Mouse (Mus musculus): Measurements from ENCODE around the gene Mettl8. TPM values are rescaled to one million over a fixed set of nuclear protein-coding genes. Genes with fewer than 3 reads are reported as not detected.
A peak's percentile ranks its signal among the peaks of the same experiment; 100 is the strongest.

Gene Mettl8
- polyA plus RNA-seq (2015; fragmentation: Nextera tagmentation; extraction: Ambion mirVana): 15.7 and 16.4 TPM in 2 replicates

GRCm38 (mm10) chr2:71055300-71056114, at the start of gene Mettl8, which contains the start of gene Dcaf17:
Mettl8 (minus strand) TSS chr2:71055583.
Dcaf17 (plus strand) TSS chr2:71055328.
- Histone ChIP-seq H3K27ac (peak within 1 kb of the TSS; percentile 95), H3K9me3 (replicated peaks) (no peaks in the 10 kb centered on the region), H3K4me2 (peak within 1 kb of the TSS; percentile 81), H3K9ac (peak within 1 kb of the TSS; percentile 86), H3K36me3 (ENCODE audit: poor library complexity, severe bottlenecking) (peaks cover 7% of the 10 kb centered on the region), H3K4me1 (peaks cover 21% of the 10 kb centered on the region), H3K27me3 (no peaks in the 10 kb centered on the region), H3K4me3 (peak within 1 kb of the TSS; percentile 82)
- WGBS: under 1% methylated on average over 57 of the region's 57 CpGs
- ATAC-seq: peak; percentile 98

DNA sequence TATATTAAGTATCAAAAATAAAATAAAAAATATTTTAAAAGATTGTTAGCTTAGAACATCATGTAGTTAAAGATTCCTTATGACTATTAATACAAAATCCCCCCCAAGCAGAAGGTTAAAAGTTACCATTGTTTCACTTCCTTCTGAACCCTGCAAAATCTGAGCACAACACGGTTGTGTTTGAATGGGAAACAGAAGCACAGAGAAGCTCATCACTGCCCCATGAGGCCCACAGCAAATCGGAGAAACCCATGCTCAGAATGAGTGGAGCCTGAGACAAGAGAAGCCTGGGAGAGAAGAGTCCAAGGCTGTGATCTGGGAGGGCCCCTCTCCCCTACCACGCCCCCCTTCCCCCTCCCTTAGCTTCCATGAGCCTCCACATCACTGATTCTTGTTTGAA, 49.3 kb upstream of the Mettl8 start:
- no peaks in the 10 kb centered on the region for H3K9me3 ChIP-seq (replicated peaks)

GRCm38 (mm10) chr2:71103292-71103680, 47.9 kb upstream of the Mettl8 start:
- Histone ChIP-seq H3K4me1 (no peaks in the 10 kb centered on the region), H3K9me3 (replicated peaks) (no peaks in the 10 kb centered on the region), H3K36me3 (ENCODE audit: poor library complexity, severe bottlenecking) (peaks cover 19% of the 10 kb centered on the region), H3K4me2 (no peak overlapping the region), H3K27ac (no peak overlapping the region), H3K9ac (no peak overlapping the region), H3K4me3 (no peak overlapping the region), H3K27me3 (no peaks in the 10 kb centered on the region)
- WGBS: 89% methylated on average over 4 of the region's 4 CpGs
- ATAC-seq: no peak

More for the DNA sequence above, 49.3 kb upstream of the Mettl8 start:
- no peak overlapping the region for H3K27ac ChIP-seq
- 69% methylated on average over 3 of the region's 3 CpGs for WGBS
- peaks cover 13% of the 10 kb centered on the region for H3K36me3 ChIP-seq (ENCODE audit: poor library complexity, severe bottlenecking)
- no peak overlapping the region for H3K4me3 ChIP-seq
- no peak overlapping the region for H3K4me2 ChIP-seq
- H3K9ac ChIP-seq: no peak overlapping the region
- no peaks in the 10 kb centered on the region for H3K27me3 ChIP-seq
- no peak for ATAC-seq
- no peaks in the 10 kb centered on the region for H3K4me1 ChIP-seq

DNA sequence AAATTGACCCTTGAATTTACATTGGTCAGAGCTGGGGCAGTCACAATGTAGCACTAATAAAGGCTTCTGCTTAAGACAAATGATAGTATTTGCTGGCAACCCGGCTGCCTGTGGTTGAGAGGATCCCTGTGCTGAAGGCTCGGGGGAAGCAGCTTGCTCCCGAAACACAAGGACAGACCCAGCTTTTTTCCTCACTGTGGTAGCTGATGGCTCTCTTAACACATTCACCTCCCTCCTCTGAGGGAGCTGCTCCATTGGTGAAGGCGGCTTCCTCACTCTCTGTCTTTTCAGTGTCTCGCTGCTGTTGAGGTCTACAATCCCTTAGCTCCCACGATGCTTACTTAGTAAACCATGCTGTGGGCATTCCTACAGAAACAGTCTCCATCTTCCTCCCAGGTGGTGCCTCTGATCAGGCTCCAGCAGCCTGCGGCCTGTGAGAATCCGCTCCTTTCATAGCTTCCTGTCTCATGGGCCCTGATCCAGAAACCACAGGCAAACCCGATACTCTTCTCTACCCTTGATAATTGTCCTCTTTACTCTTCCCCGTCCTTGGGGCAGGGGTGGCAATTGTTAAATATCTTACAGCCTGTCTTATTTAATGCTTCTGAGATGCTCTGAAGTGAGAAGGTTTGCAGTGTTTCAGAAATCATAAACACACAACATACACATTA, 47.4 kb upstream of the Mettl8 start:
- Histone ChIP-seq H3K4me2 (no peak overlapping the region), H3K27me3 (no peaks in the 10 kb centered on the region), H3K9me3 (replicated peaks) (no peaks in the 10 kb centered on the region), H3K4me3 (no peak overlapping the region), H3K4me1 (no peaks in the 10 kb centered on the region), H3K27ac (no peak overlapping the region), H3K36me3 (ENCODE audit: poor library complexity, severe bottlenecking) (peaks cover 19% of the 10 kb centered on the region), H3K9ac (no peak overlapping the region)
- ATAC-seq: no peak
- WGBS: 88% methylated on average over 10 of the region's 10 CpGs

DNA sequence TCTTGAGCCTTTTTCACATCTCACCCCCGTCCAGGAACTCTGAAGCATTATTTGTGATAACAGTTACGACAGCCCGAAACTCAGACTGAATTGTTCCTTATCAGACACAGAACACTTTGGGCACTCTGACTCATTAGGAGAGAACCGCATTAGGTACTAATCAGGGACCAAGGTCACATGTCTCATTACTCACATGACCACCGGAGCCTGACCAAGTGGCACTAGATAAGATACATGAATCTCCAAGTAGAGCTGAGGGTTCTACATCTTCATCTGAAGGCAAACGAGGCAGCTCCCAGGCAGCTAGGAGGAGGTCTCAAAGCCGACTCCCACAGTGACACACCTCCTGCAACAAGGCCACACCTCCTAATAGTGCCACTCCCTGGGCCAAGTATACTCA, 40.8 kb upstream of the Mettl8 start:
- no peak overlapping the region for H3K27ac ChIP-seq
- H3K9ac ChIP-seq: no peak overlapping the region
- no peaks in the 10 kb centered on the region for H3K4me1 ChIP-seq
- H3K36me3 ChIP-seq (ENCODE audit: poor library complexity, severe bottlenecking): peaks cover 28% of the 10 kb centered on the region
- H3K4me3 ChIP-seq: no peak overlapping the region
- H3K27me3 ChIP-seq: no peaks in the 10 kb centered on the region
- no peaks in the 10 kb centered on the region for H3K9me3 ChIP-seq (replicated peaks)
- no peak overlapping the region for H3K4me2 ChIP-seq
- ATAC-seq: no peak
- 88% methylated on average over 7 of the region's 7 CpGs for WGBS

GRCm38 (mm10) chr2:71090660-71091445, 35.5 kb upstream of the Mettl8 start:
- Histone ChIP-seq H3K4me1 (no peaks in the 10 kb centered on the region), H3K9me3 (replicated peaks) (no peaks in the 10 kb centered on the region), H3K36me3 (ENCODE audit: poor library complexity, severe bottlenecking) (peaks cover 50% of the 10 kb centered on the region), H3K4me3 (no peak overlapping the region), H3K4me2 (no peak overlapping the region), H3K27ac (no peak overlapping the region), H3K9ac (no peak overlapping the region), H3K27me3 (no peaks in the 10 kb centered on the region)
- no peak for ATAC-seq
- 81% methylated on average over 4 of the region's 4 CpGs for WGBS

GRCm38 (mm10) chr2:71089766-71090165, 34.4 kb upstream of the Mettl8 start:
- ATAC-seq: no peak
- Histone ChIP-seq H3K4me1 (no peaks in the 10 kb centered on the region), H3K36me3 (ENCODE audit: poor library complexity, severe bottlenecking) (peaks cover 50% of the 10 kb centered on the region), H3K27me3 (no peaks in the 10 kb centered on the region), H3K9ac (no peak overlapping the region), H3K4me2 (no peak overlapping the region), H3K27ac (no peak overlapping the region), H3K4me3 (no peak overlapping the region), H3K9me3 (replicated peaks) (no peaks in the 10 kb centered on the region)
- WGBS: 80% methylated on average over 3 of the region's 3 CpGs

- ATAC-seq: no peak
- no peak overlapping the region for H3K9ac ChIP-seq
- no peaks in the 10 kb centered on the region for H3K27me3 ChIP-seq
- H3K9me3 ChIP-seq (replicated peaks): no peaks in the 10 kb centered on the region
- peaks cover 58% of the 10 kb centered on the region for H3K36me3 ChIP-seq (ENCODE audit: poor library complexity, severe bottlenecking)
- WGBS: 94% methylated on average over 6 of the region's 6 CpGs
- no peak overlapping the region for H3K4me2 ChIP-seq
- H3K4me1 ChIP-seq: no peaks in the 10 kb centered on the region
- no peak overlapping the region for H3K27ac ChIP-seq
- no peak overlapping the region for H3K4me3 ChIP-seq
These were observed 28.2 kb upstream of the Mettl8 start for GRCm38 (mm10) chr2:71083454-71084193.

DNA sequence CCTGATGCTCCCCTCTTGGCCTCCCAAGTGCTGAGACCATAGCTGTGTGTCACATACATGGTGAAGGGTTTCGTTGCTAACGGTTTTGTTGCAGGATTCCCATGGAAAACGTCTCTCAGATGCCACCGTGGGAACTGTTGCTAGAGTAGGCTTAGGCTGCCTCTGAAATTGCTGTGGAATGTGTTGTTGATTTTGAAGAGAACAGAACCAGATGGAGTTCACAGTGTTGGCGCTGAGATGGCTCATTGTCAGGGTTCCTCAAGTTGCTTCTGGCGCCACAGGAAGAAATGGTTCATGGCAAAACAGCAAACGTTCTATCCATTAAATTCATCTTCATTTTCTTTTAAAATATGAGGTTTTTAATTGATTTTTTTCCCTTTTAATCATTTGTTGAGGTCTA, 27.0 kb upstream of the Mettl8 start:
- H3K4me3 ChIP-seq: no peak overlapping the region
- H3K27ac ChIP-seq: no peak overlapping the region
- H3K9me3 ChIP-seq (replicated peaks): no peaks in the 10 kb centered on the region
- H3K4me1 ChIP-seq: no peaks in the 10 kb centered on the region
- WGBS: 91% methylated on average over 7 of the region's 7 CpGs
- peaks cover 46% of the 10 kb centered on the region for H3K36me3 ChIP-seq (ENCODE audit: poor library complexity, severe bottlenecking)
- no peak overlapping the region for H3K9ac ChIP-seq
- no peak overlapping the region for H3K4me2 ChIP-seq
- no peak for ATAC-seq
- no peaks in the 10 kb centered on the region for H3K27me3 ChIP-seq

GRCm38 (mm10) chr2:71073828-71074227, 18.4 kb upstream of the Mettl8 start:
- H3K9me3 ChIP-seq (replicated peaks): no peaks in the 10 kb centered on the region
- no peak overlapping the region for H3K9ac ChIP-seq
- 92% methylated on average over 3 of the region's 3 CpGs for WGBS
- peaks cover 8% of the 10 kb centered on the region; the same call in 1 of the 2 replicates for H3K36me3 ChIP-seq (ENCODE audit: poor library complexity, severe bottlenecking)
- H3K4me2 ChIP-seq: no peak overlapping the region
- no peak overlapping the region for H3K27ac ChIP-seq
- H3K27me3 ChIP-seq: no peaks in the 10 kb centered on the region
- H3K4me1 ChIP-seq: no peaks in the 10 kb centered on the region
- no peak for ATAC-seq
- H3K4me3 ChIP-seq: no peak overlapping the region

DNA sequence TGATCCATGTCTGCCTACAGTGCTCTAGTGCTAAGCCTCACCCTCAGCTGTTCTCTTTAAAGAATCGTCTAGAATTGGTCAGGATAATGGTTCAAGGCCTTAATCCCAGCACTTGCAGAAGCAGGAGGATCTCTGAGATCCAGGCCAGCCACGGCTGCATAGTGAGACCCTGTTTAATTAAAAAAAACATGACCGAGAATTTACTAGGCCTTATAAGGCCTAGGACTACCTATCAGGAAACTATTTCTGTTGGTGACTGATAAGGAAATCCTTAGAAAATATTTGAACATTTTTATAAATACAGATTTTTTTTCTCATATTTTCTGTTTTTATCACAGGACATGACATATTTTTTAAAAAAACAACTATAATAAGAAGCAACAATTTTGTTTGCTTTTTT, 17.9 kb upstream of the Mettl8 start:
- no peak overlapping the region for H3K4me3 ChIP-seq
- 87% methylated on average over 3 of the region's 3 CpGs for WGBS
- H3K9ac ChIP-seq: no peak overlapping the region
- H3K27me3 ChIP-seq: no peaks in the 10 kb centered on the region
- H3K4me1 ChIP-seq: no peaks in the 10 kb centered on the region
- ATAC-seq: no peak
- no peak overlapping the region for H3K27ac ChIP-seq
- H3K9me3 ChIP-seq (replicated peaks): no peaks in the 10 kb centered on the region
- H3K4me2 ChIP-seq: no peak overlapping the region
- peaks cover 8% of the 10 kb centered on the region; the same call in 1 of the 2 replicates for H3K36me3 ChIP-seq (ENCODE audit: poor library complexity, severe bottlenecking)

Measured in forebrain, embryonic 13.5 days (tissue).